Mouse (Mus musculus) frontal cortex, adult 2 months (tissue): ENCODE measurements around the gene Iqcg. TPM values are rescaled to one million over a fixed set of nuclear protein-coding genes. Genes with fewer than 3 reads are reported as not detected.
"Not testable (repeated sequence)": the region's sequence is repeated elsewhere in the genome, so short reads cannot be mapped to it uniquely, and the experiment has no call there.

Experiments
- DNase-seq, 2 experiments: peaks; one replicate each; pipeline ENCODE4 v3.0.0; 2022; ENCODE audit warnings: low spot score in 1 of 2; ENCODE audit errors: extremely low spot score in 1 of 2
- polyA plus RNA-seq: library from polyadenylated mRNA; depleted of rRNA; stranded (reverse); fragments of >200 nt; gene quantifications from 2 replicates; pipeline ENCODE4 v1.2.3, GENCODE M21; 2012

Gene Iqcg
- polyA plus RNA-seq, 1 experiment: 3.3 TPM

- not testable (repeated sequence) for DNase-seq
These were observed 1.1 kb downstream of the Iqcg start for GRCm38 (mm10) chr16:33054927-33055326.

GRCm38 (mm10) chr16:33053141-33053540 is 2.9 kb downstream of the Iqcg start:
- DNase-seq: no peak

- no peak for DNase-seq
These were observed 6.2 kb downstream of the Iqcg start for GRCm38 (mm10) chr16:33049809-33050208.

- no peak for DNase-seq
These were observed 7.3 kb downstream of the Iqcg start for GRCm38 (mm10) chr16:33048686-33049085.

GRCm38 (mm10) chr16:33048004-33048403 is 8.0 kb downstream of the Iqcg start:
- no peak for DNase-seq

- no peak for DNase-seq
These were observed 12.8 kb downstream of the Iqcg start for GRCm38 (mm10) chr16:33043268-33043667.

GRCm38 (mm10) chr16:33042682-33043081 is 13.3 kb downstream of the Iqcg start:
- no peak for DNase-seq

- no peak for DNase-seq
These were observed 20.0 kb downstream of the Iqcg start for GRCm38 (mm10) chr16:33036006-33036405.

- peak in 1 of 2 experiments; percentile 25 for DNase-seq
These were observed 29.7 kb downstream of the Iqcg start for GRCm38 (mm10) chr16:33026357-33026756.

GRCm38 (mm10) chr16:33024456-33025104 is 31.4 kb downstream of the Iqcg start:
- DNase-seq: peak in 1 of 2 experiments; percentile 38

- DNase-seq: peak; percentile 66 to 93
These were observed 32.3 kb downstream of the Iqcg start for GRCm38 (mm10) chr16:33023750-33024149.

GRCm38 (mm10) chr16:33021381-33021780 is 34.6 kb downstream of the Iqcg start:
- DNase-seq: no peak

GRCm38 (mm10) chr16:33019117-33019770 is 36.8 kb downstream of the Iqcg start:
- DNase-seq: no peak

GRCm38 (mm10) chr16:33017677-33018349 is 38.2 kb downstream of the Iqcg start:
- peak in 1 of 2 experiments; percentile 53 for DNase-seq

- no peak for DNase-seq
These were observed 40.0 kb downstream of the Iqcg start for GRCm38 (mm10) chr16:33015986-33016385.

GRCm38 (mm10) chr16:33015396-33015907 is 40.6 kb downstream of the Iqcg start:
- no peak for DNase-seq

GRCm38 (mm10) chr16:33014921-33015320 is 41.1 kb downstream of the Iqcg start:
- peak in 1 of 2 experiments; percentile 22 for DNase-seq

GRCm38 (mm10) chr16:33013801-33014200 is 42.2 kb downstream of the Iqcg start:
- DNase-seq: no peak

- no peak for DNase-seq
These were observed 45.9 kb downstream of the Iqcg start for GRCm38 (mm10) chr16:33010166-33010565.

- no peak for DNase-seq
These were observed 48.6 kb downstream of the Iqcg start for GRCm38 (mm10) chr16:33007436-33007835.

GRCm38 (mm10) chr16:33006888-33007287 is 49.1 kb downstream of the Iqcg start:
- DNase-seq: no peak
